Mouse (Mus musculus) brain, embryonic 14.5 days (tissue): ENCODE measurements around the gene Grm7.

Experiments
- CTCF ChIP-seq: fragments of 200-500 bp; IDR thresholded peaks from 2 replicates; pipeline ENCODE4 v1.5.1; 2012; ENCODE audit warnings: inconsistent platforms, mild to moderate bottlenecking, moderate library complexity, borderline replicate concordance; ENCODE audit not compliant: insufficient read depth, insufficient read length; ENCODE audit errors: extremely low read depth
- POLR2A ChIP-seq: fragments of 200-500 bp; IDR thresholded peaks from 2 replicates; pipeline ENCODE4 v1.6.1; 2012; ENCODE audit warnings: mild to moderate bottlenecking, inconsistent platforms, borderline replicate concordance; ENCODE audit not compliant: poor library complexity, insufficient read depth, insufficient read length, severe bottlenecking; ENCODE audit errors: extremely low read depth

DNA sequence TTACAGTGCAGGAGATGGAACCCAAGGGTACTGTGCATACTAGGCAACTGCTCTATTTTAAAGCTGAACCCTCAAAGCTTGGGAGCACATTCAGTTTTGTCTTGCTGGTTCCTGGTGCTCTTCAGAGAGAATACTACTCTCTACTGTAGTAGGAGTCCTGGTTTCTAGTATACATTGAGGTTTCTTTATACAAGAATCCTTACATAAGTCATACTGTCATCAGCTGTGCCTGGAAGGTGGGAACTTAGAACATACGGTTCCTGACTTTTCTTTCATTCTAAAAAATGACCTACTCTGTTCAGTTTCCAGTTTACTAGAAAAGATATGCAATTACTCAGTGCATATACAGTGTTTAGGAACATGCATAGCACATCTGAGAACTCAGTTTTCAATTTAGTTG, 449.4 kb downstream of the Grm7 start:
- TF ChIP-seq CTCF = no peak
- TF ChIP-seq POLR2A = no peak
